8 mouse cellular contexts compared by ENCODE assay signal in the genomic region with DNA sequence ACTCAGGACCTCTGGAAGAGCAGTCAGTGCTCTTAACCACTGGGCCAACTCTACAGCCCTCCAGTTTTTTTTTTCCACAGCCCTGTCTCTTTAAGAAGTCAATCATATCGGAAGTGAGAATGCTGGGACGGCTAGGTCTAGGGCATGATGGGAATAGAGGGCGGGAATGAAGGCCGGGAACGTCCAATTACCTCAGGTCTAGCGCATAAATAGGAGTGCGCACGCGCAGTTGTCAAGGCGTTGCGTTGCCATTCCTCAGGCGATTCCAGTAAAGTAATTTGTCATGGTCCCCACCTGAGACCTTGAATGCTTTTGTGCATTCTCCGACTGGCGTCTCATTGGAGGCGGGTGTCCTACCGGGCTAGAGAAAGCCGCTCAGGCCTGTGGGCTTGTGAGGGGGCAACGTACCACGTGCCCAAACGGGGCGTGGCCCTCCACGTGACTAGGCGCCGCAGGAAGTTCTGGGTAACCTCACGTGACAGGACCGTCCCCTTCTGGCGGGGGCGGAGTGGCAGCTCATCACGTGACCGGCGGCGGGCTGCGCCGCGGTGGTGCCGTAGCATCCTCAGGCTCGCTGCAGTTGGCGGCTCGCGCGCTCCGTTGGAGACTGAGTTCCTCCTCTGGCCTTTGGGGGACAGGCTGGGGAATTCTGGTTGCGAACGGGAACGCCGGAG. TPM values are rescaled to one million over a fixed set of nuclear protein-coding genes. Genes with fewer than 3 reads are reported as not detected.
DNase-seq lines count a peak whose midpoint lies in the region; ATAC-seq and TF ChIP-seq lines count a peak whose summit lies in the region.

A gene (plus strand): TSS at position 509 of the 674 bp plus-strand sequence.

- H3K4me1 ChIP-seq in embryonic fibroblast, embryonic 13.5 days (ENCODE audit: control insufficient read depth, insufficient read depth, low read length) = no peaks in the 10 kb centered on the region
- 0 out of 2 replicates have a peak, but pooled peaks cover 4% of the 10 kb centered on the region for H3K4me1 ChIP-seq in limb, embryonic 12.5 days (replicated peaks)
- peaks cover 10% of the 10 kb centered on the region for H3K4me1 ChIP-seq in midbrain, embryonic 14.5 days (ENCODE audit: control insufficient read depth, insufficient read depth, low read length)

- peak; percentile 94 for DNase-seq in A20 (ENCODE audit: low read depth, low spot score)
- peak; percentile 98 for DNase-seq in brain, adult 2 months (ENCODE audit: low read depth, low spot score)
- peak; percentile 96 for DNase-seq in heart, adult 8-10 months (ENCODE audit: low spot score)
- DNase-seq in kidney, adult 8-10 months = peak; percentile 93
- peak; percentile 99 for DNase-seq in midbrain, embryonic 14.5 days
- DNase-seq in spleen, adult 18-20 months = peak; percentile 89 to 91

- H3K4me3 ChIP-seq in embryonic fibroblast, embryonic 13.5 days (ENCODE audit: insufficient read depth, low read length) = peak within 1 kb of the TSS; percentile 71
- H3K4me3 ChIP-seq in limb, embryonic 12.5 days (replicated peaks) = peak within 1 kb of the TSS; percentile 51
- peak within 1 kb of the TSS; percentile 63 for H3K4me3 ChIP-seq in midbrain, embryonic 14.5 days (replicated peaks; ENCODE audit: low read depth, low read length)

- H3K27me3 ChIP-seq in limb, embryonic 12.5 days = no peaks in the 10 kb centered on the region
- no peaks in the 10 kb centered on the region for H3K27me3 ChIP-seq in midbrain, embryonic 14.5 days (ENCODE audit: control insufficient read depth, insufficient read depth, low read length)

- ATAC-seq in limb, embryonic 12.5 days (ENCODE audit: insufficient number of reproducible peaks, insufficient read depth, low FRiP score, low TSS enrichment, low read depth) = peak; percentile 95
- ATAC-seq in midbrain, embryonic 14.5 days (ENCODE audit: low FRiP score, low TSS enrichment) = peak; percentile 97

- TF ChIP-seq POLR2A in embryonic fibroblast, embryonic 13.5 days (IDR thresholded peaks at IDR 0.05; ENCODE audit: low read depth, low read length) = peak; percentile 96

- no peak for TF ChIP-seq CTCF in embryonic fibroblast, embryonic 13.5 days (IDR thresholded peaks at IDR 0.05; ENCODE audit: borderline replicate concordance, insufficient read depth, low read length)

- under 1% methylated on average over 46 of the region's 46 CpGs for WGBS in limb, embryonic 12.5 days
- under 1% methylated on average over 46 of the region's 46 CpGs for WGBS in midbrain, embryonic 14.5 days

- H3K9ac ChIP-seq in limb, embryonic 12.5 days (replicated peaks) = peak within 1 kb of the TSS; percentile 69
- H3K9ac ChIP-seq in midbrain, embryonic 14.5 days (replicated peaks; ENCODE audit: low read length) = peak within 1 kb of the TSS; percentile 57

- peak within 1 kb of the TSS; percentile 65 for H3K4me2 ChIP-seq in limb, embryonic 12.5 days
- peak within 1 kb of the TSS; percentile 73 for H3K4me2 ChIP-seq in midbrain, embryonic 14.5 days (ENCODE audit: low read length)

- H3K27ac ChIP-seq in embryonic fibroblast, embryonic 13.5 days (ENCODE audit: insufficient read depth, low read length) = peak within 1 kb of the TSS; percentile 87
- peak within 1 kb of the TSS; percentile 89 for H3K27ac ChIP-seq in limb, embryonic 12.5 days
- peak within 1 kb of the TSS; percentile 95 for H3K27ac ChIP-seq in midbrain, embryonic 14.5 days (replicated peaks; ENCODE audit: low read depth, low read length)

- H3K36me3 ChIP-seq in limb, embryonic 12.5 days = peaks cover 4% of the 10 kb centered on the region; the same call in 1 of the 2 replicates
- H3K36me3 ChIP-seq in midbrain, embryonic 14.5 days (ENCODE audit: control insufficient read depth, insufficient read depth, low read length) = no peaks in the 10 kb centered on the region

- H3K9me3 ChIP-seq in limb, embryonic 12.5 days = 0 out of 2 replicates have a peak, but pooled peaks cover 1% of the 10 kb centered on the region
- H3K9me3 ChIP-seq in midbrain, embryonic 14.5 days (ENCODE audit: control insufficient read depth, low read length) = no peaks in the 10 kb centered on the region

RNA-seq across cellular contexts. Expression of the gene that starts here (rescaled TPM):
- polyA plus RNA-seq in embryonic fibroblast, embryonic 13.5 days (2011; ENCODE audit: insufficient read length, low read depth, missing spikeins) = 21.7 and 28.0 TPM in 2 replicates
- total RNA-seq in heart, adult 8-10 months (2022) = 10 to 100 TPM in 2 of 4 experiments, 1 to 10 TPM in 2; 8.0 to 16.2 (median 9.9) TPM
- 28.7 and 31.0 TPM in 2 replicates for polyA plus RNA-seq in limb, embryonic 12.5 days (2016; fragmentation: Nextera tagmentation; extraction: Ambion mirVana)
- 33.4 and 42.8 TPM in 2 replicates for polyA plus RNA-seq in midbrain, embryonic 14.5 days (2014; fragmentation: Nextera tagmentation; extraction: Ambion mirVana)

Comparison
In these comparisons a context has a peak if more than half of its experiments do, and no peak if none do; other contexts are left out.
1. Peak in every context shown above with its lines: DNase-seq, ATAC-seq, H3K4me3 ChIP-seq and H3K27ac ChIP-seq.